Mouse (Mus musculus): ENCODE results near the gene Trappc2l. TPM values are rescaled to one million over a fixed set of nuclear protein-coding genes. Genes with fewer than 3 reads are reported as not detected.

Trappc2l gene
- polyA plus RNA-seq, 1 experiment from 2014 or later = 84.8 TPM

GRCm38 (mm10) chr8:122665667-122666316 is 54.4 kb downstream of the Trappc2l start:
- H3K27ac ChIP-seq (replicated peaks in 1 of 2; ENCODE audit: control insufficient read depth in 1 of 2, insufficient read depth in 1 of 2, low read depth in 2 of 2, low read length in 2 of 2) = peak overlapping the region; percentile 65 to 82
- ATAC-seq (ENCODE audit: insufficient number of reproducible peaks, insufficient read depth, low FRiP score, low read depth) = peak; percentile 62
- no peaks in the 10 kb centered on the region for H3K36me3 ChIP-seq (ENCODE audit: control insufficient read depth, insufficient read depth, low read length)
- no peaks in the 10 kb centered on the region for H3K27me3 ChIP-seq (ENCODE audit: control insufficient read depth, insufficient read depth, low read length)
- H3K4me2 ChIP-seq (ENCODE audit: low read length) = peak overlapping the region; percentile 20
- peaks cover 42 to 54% of the 10 kb centered on the region in 2 experiments for H3K4me1 ChIP-seq (ENCODE audit: control insufficient read depth in 2 of 2, insufficient read depth in 2 of 2, low read length in 2 of 2)
- H3K4me3 ChIP-seq (ENCODE audit: control insufficient read depth in 1 of 2, insufficient read depth in 1 of 2, low read depth in 1 of 2, low read length in 2 of 2) = no peak overlapping the region
- WGBS = 52% methylated on average over 12 of the region's 14 CpGs
- H3K9me3 ChIP-seq (ENCODE audit: control insufficient read depth, low read length) = no peaks in the 10 kb centered on the region
- H3K9ac ChIP-seq (ENCODE audit: low read length) = no peak overlapping the region

Small RNA genes lying within 50 kb of the gene (microRNA-seq; reads per million reads assigned to microRNA genes)
- gene Mir6396 = not detected

Other genes starting within 250 kb of the Trappc2l start
- 17.7 and 19.6 TPM in 2 replicates for gene Zc3h18, start 235.0 kb upstream of the Trappc2l start, polyA plus RNA-seq (2014; fragmentation: Nextera tagmentation; extraction: Ambion mirVana)
- gene Il17c, start 189.6 kb upstream of the Trappc2l start, polyA plus RNA-seq (2014; fragmentation: Nextera tagmentation; extraction: Ambion mirVana) = not detected in 2 replicates
- 194 and 196 TPM in 2 replicates for gene Cyba, start 178.7 kb upstream of the Trappc2l start, polyA plus RNA-seq (2014; fragmentation: Nextera tagmentation; extraction: Ambion mirVana)
- gene Mvd, start 168.2 kb upstream of the Trappc2l start, polyA plus RNA-seq (2014; fragmentation: Nextera tagmentation; extraction: Ambion mirVana) = 14.4 and 17.9 TPM in 2 replicates
- gene Snai3, start 150.9 kb upstream of the Trappc2l start, polyA plus RNA-seq (2014; fragmentation: Nextera tagmentation; extraction: Ambion mirVana) = 2.6 TPM in 2 replicates
- 39.8 and 40.8 TPM in 2 replicates for gene Rnf166, start 135.6 kb upstream of the Trappc2l start, polyA plus RNA-seq (2014; fragmentation: Nextera tagmentation; extraction: Ambion mirVana)
- gene Ctu2, start 135.5 kb upstream of the Trappc2l start, polyA plus RNA-seq (2014; fragmentation: Nextera tagmentation; extraction: Ambion mirVana) = 24.9 and 33.0 TPM in 2 replicates
- 14.9 and 16.3 TPM in 2 replicates for gene Piezo1, start 60.3 kb upstream of the Trappc2l start, polyA plus RNA-seq (2014; fragmentation: Nextera tagmentation; extraction: Ambion mirVana)
- 23.2 and 27.6 TPM in 2 replicates for gene Cdt1, start 43.6 kb upstream of the Trappc2l start, polyA plus RNA-seq (2014; fragmentation: Nextera tagmentation; extraction: Ambion mirVana)
- 240 and 243 TPM in 2 replicates for gene Aprt, start 34.7 kb upstream of the Trappc2l start, polyA plus RNA-seq (2014; fragmentation: Nextera tagmentation; extraction: Ambion mirVana)
- 10.3 and 11.2 TPM in 2 replicates for gene Galns, start 177 bp upstream of the Trappc2l start, polyA plus RNA-seq (2014; fragmentation: Nextera tagmentation; extraction: Ambion mirVana)
- not detected in 2 replicates for gene Pabpn1l, start 11.1 kb downstream of the Trappc2l start, polyA plus RNA-seq (2014; fragmentation: Nextera tagmentation; extraction: Ambion mirVana)
- gene Cbfa2t3, start 87.5 kb downstream of the Trappc2l start, polyA plus RNA-seq (2014; fragmentation: Nextera tagmentation; extraction: Ambion mirVana) = 4.2 and 6.2 TPM in 2 replicates
- 15.1 and 15.4 TPM in 2 replicates for gene Acsf3, start 163.8 kb downstream of the Trappc2l start, polyA plus RNA-seq (2014; fragmentation: Nextera tagmentation; extraction: Ambion mirVana)
- gene Cdh15, start 236.3 kb downstream of the Trappc2l start, polyA plus RNA-seq (2014; fragmentation: Nextera tagmentation; extraction: Ambion mirVana) = 0.05 and 0.19 TPM in 2 replicates